Mouse (Mus musculus): ENCODE results near the gene Foxe3. TPM values are rescaled to one million over a fixed set of nuclear protein-coding genes. Genes with fewer than 3 reads are reported as not detected.

Gene Foxe3
- total RNA-seq, 2 experiments from 2014 or later = not detected

- DNase-seq (ENCODE audit: low spot score) = no peak
- intact Hi-C loops (cut with DNase I) = no loop called here
These were observed 569 bp downstream of the Foxe3 start for GRCm38 (mm10) chr4:114924971-114925916.

DNA sequence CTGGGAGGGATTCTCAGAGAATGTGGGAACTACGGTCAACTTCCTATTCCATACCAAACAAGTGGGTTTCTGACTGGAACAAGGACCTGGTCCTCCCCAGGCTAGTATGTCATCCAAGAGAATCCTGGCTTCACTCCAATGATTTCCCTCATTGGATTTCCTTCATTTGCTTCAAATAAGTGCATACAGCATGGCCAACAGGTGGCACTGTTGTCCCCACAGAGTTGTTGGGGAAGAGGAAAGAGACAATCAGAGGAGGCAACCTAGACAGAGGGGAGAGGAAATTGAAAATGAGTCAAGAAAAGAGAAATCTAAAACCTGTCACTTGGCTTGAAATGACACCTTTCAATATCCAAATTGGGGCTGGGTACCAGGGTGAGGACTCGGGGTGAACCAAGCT, 8.7 kb downstream of the Foxe3 start:
- intact Hi-C loops (cut with DNase I) = loop anchor here (1.0 kb wide), 1 partner anchor 30 kb away; no protein-coding TSS in a partner anchor
- peak; percentile 9 for DNase-seq (ENCODE audit: low spot score)

- intact Hi-C loops (cut with DNase I) = no loop called here
- DNase-seq (ENCODE audit: low spot score) = no peak
These were observed 9.8 kb downstream of the Foxe3 start for GRCm38 (mm10) chr4:114916056-114916455.

- intact Hi-C loops (cut with DNase I) = no loop called here
- no peak for DNase-seq (ENCODE audit: low spot score)
These were observed 12.2 kb downstream of the Foxe3 start for GRCm38 (mm10) chr4:114913594-114913962.

- DNase-seq (ENCODE audit: low spot score) = no peak
- intact Hi-C loops (cut with DNase I) = no loop called here
These were observed 12.9 kb downstream of the Foxe3 start for GRCm38 (mm10) chr4:114912705-114913593.

DNA sequence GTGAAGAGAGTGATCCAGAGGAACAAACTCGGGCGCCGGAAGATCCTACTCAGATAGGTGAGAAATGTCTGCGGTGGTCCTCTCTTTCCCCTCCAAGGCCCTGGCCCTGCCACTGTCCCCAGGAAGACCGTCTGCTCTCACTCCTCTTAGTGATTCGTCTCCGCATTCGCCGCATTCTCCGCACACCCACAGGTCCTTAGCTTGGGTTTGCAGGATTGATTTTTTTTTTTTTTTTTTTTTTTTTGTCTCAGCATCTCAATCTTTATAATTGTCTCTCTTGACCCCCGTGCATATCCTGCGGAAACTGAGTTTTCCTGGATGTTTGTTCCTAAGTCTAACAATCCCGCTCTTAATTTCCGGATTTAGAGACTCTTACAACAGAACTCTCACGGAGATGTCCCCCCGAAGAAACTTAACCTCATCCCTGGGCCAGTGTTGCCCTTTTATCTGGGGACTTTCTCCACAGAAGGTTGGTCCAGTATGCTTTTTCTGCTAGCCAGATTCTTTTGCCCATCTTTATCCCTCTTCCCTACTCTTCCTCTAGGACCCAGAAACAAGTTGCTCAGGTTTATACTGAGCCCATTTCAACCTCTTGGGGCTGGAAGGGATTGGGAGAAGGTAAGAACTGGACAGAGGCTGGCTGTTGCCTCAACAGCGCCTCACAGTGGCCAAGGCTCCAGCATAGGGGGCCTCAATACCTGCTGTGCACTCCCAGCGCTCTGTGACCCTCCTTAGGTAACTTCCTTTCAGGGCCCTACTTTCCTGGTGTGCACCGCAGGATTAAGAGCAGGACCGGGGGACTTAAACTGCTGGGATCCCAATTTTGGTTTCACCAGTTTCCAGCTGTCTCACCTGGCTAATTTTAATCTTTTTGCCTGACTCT, 16.0 kb downstream of the Foxe3 start:
- DNase-seq (ENCODE audit: low spot score) = no peak
- intact Hi-C loops (cut with DNase I) = loop anchor here (2.0 to 5.0 kb wide), 2 partner anchors 147 to 243 kb away; partner anchors contain the start of gene Tal1

DNA sequence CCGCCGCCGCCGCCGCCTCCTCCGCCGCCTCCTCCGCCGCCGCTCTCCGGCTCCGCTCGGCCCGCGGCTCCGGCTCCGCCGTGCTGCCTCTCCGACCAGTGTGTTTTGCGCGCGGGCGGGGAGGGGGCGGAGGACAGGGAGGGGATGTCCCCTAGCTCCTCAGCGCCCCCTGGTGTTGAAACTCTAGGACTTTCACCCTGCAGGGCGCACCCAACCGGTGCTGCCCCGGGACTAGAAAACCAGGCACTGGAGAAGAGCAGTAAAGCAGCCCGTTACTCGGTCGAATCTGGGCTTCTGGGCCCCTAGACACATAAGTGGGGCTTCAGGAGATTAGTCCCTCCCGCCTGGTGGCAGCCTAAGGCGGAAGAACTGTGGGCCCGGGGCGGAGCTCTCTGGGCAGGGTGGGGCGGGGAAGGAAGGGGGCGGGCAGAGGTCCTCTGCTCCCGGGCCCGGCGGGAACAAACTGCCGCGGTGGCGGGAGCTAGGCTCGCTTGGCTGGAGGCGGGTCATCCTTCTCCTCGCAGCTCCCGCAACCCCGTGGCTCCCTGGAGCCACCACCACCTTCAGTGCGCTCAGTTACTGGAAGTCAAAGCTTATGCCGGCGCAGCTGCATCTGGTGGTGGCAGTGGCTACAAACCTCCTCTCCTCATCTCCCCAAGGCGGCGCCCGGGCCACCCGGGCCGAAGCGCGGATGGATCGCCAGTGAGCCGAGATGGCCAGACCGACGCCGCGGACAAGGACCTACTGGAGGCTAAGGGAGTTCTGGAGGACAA, 16.8 kb downstream of the Foxe3 start, which contains the start of gene Foxd2:
Gene Foxd2 (minus strand): TSS at position 45 of the 773 bp plus-strand sequence.
- intact Hi-C loops (cut with DNase I) = loop anchor here (2.0 to 5.0 kb wide), 2 partner anchors 148 to 242 kb away; partner anchors contain the start of gene Tal1

GRCm38 (mm10) chr4:114907951-114908828, 17.6 kb downstream of the Foxe3 start:
- intact Hi-C loops (cut with DNase I) = loop anchor here (2.0 to 5.0 kb wide), 2 partner anchors 149 to 241 kb away; partner anchors contain the start of gene Tal1
- no peak for DNase-seq (ENCODE audit: low spot score)

More for the DNA sequence above, 16.8 kb downstream of the Foxe3 start, which contains the start of gene Foxd2:
- peak; percentile 77 for DNase-seq (ENCODE audit: low spot score)

DNA sequence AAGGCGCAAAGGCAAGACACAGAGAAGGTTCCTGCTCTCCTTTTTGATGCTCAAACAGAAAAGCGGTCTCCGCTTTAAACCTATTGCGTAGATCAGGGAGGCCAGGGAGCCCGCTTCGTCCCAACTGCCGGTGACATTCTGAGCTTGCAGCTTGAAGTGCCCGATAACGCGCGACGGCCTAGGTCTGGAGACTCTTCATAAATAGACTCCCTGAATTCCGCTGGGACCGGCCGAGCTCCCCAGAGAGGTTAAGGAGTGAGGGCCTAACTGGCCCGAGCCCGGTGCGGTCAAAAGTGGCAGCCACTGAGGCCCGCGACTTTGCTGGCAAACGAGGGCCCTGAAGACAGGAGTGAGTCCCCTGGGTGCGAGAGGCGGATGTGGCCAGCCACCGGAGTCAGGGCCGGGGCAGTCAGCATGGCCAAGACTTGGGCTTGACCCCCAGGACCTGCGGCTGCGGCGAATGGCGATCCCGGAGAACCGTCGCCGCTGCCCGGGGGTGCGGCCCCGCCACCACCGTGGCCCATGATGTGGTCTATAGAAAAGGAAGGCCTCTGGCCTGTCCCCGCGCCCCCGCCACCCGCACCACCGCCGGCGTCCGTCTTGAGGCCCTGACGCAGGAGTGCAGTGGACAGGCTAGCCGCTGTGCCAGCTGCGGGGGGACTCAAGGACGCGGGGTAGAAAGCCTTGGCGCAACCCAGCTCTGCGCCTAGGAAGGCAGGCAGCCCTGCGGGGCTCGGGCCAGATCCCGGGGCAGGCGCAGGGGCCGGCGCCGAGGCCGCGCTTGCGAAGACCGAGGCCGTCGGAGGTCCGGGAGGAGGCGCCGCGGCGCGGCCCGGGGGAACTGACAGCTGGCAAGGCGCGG, 18.5 kb downstream of the Foxe3 start:
- intact Hi-C loops (cut with DNase I) = loop anchor here (5.0 kb wide), 1 partner anchor 240 kb away; no protein-coding TSS in a partner anchor
- no peak for DNase-seq (ENCODE audit: low spot score)

DNA sequence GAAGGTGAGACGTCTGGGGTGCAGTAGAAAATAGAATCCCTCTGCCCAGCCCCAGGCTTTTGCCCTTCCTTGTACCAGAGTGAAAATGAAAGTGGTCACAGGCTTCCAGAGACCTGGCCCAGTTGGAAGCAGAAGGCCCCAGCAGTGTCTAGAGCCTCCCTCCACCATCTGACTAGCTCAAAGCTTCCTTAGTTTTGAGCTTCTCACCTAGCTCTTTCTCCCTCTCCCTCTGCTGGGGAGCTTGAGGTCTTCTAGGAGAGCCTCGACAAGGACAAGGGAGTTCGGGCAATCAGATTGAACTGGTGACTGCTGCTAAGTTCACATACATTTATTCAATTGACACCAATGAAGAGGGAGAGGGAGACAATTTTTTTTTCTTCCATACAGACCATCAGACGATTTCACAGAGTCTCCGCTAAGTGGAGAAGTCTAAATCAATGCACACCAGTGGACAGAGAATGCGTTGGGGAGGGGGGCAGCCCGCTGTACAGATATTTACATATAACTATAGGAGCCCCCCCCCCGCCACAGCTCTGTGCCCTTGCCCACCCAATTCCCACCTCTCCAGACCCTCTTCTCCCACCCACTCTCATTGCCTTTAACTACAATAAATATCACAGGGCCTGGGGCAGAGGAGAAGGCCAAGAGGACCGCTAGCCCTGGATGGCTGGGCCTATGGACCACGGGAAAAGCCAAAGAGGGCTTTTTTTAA, 19.7 kb downstream of the Foxe3 start:
- DNase-seq (ENCODE audit: low spot score) = no peak
- intact Hi-C loops (cut with DNase I) = loop anchor here (5.0 kb wide), 1 partner anchor 239 kb away; no protein-coding TSS in a partner anchor

- DNase-seq (ENCODE audit: low spot score) = no peak
- intact Hi-C loops (cut with DNase I) = loop anchor here (5.0 kb wide), 1 partner anchor 238 kb away; no protein-coding TSS in a partner anchor
These were observed 20.3 kb downstream of the Foxe3 start for GRCm38 (mm10) chr4:114905501-114905900.

DNA sequence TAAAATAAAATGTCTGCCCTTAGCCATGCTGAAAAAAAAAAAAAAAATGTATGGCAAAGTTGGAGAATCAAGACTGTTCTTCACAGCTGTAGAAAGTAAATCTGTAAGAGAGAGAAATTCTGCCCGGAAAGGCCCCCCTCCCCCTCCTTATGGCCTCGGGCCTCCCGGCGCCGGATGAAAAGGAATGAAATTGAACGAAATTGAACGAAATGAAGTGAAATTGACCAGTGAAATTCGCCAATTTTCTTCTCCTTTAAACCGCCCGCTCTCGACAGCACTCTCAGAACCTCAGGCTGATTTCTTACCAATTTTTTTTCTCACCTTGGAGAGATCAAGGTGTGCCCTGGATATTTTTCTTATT, 22.4 kb downstream of the Foxe3 start:
- intact Hi-C loops (cut with DNase I) = no loop called here
- DNase-seq (ENCODE audit: low spot score) = no peak

- no peak for DNase-seq (ENCODE audit: low spot score)
- intact Hi-C loops (cut with DNase I) = no loop called here
These were observed 23.0 kb downstream of the Foxe3 start for GRCm38 (mm10) chr4:114902641-114903421.

DNA sequence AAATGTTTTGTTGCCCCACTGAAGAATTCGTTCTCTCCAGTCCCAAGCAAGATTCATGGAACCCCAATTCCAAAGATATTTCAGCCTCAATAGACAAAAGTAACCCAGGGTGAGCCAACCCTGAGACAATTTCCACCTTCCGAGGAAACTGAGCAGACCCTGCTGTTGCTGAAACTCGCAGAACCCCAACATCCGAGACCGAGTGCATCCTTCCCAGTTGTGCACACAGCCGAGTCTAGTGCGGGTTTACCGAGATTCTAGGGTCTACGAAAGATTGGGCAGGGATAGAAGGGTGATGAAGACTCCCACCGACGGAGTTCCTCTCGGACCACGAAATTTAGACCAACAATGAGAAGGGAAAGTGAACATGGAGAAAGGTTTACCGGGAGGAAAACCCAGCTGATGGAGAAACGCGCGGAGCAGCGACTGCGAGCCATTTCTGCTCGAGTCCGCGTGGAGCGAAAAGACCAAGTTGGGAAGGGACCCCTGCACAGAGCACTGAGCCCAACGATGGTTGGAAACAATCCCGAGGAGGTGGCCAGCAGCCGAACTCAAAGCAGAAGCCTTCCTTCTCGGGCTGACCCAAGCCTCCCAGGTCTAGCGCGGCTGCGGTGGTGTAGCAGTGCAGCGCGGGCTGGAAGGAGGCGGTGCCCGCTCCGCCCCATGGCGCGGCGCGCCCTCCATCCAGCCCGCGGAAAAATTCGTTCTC, 24.0 kb downstream of the Foxe3 start:
- intact Hi-C loops (cut with DNase I) = no loop called here
- DNase-seq (ENCODE audit: low spot score) = no peak
